ENCODE assay signal across 8 mouse cellular contexts in the genomic region with DNA sequence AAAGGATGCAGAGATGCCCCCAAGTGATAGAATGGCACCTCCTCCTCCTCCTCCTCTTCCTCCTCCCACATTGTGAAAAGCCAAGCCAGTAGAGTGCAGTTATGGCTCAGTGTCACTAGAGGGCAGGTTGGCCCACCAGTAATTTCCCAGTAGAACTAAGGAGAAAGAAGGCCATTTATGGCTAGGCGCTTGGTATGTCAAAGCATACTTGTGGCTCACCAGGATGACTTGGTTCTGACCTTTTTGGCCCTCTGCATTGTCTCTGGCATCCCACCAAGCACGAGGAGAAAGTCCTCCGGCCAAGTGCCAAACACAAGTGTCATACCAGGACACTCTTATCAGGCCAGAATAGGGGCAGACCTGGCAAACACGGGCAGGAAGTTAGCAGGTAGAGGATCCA. TPM values are rescaled to one million over a fixed set of nuclear protein-coding genes. Genes with fewer than 3 reads are reported as not detected.
A peak's percentile ranks its signal among the peaks of the same experiment; 100 is the strongest.
DNase-seq lines count a peak whose midpoint lies in the region; ATAC-seq and TF ChIP-seq lines count a peak whose summit lies in the region.

No protein-coding gene starts in this region.

- H3K27me3 ChIP-seq in forebrain, embryonic 10.5 days (ENCODE audit: poor library complexity, severe bottlenecking) = peaks cover 36% of the 10 kb centered on the region
- H3K27me3 ChIP-seq in forebrain, embryonic 12.5 days = peaks cover 12% of the 10 kb centered on the region; the same call in 1 of the 2 replicates
- no peaks in the 10 kb centered on the region; the same call in 1 of the 2 replicates for H3K27me3 ChIP-seq in testis, adult 2 months (ENCODE audit: control insufficient read depth, insufficient read depth, low read length)
- H3K27me3 ChIP-seq in lung, embryonic 14.5 days (ENCODE audit: insufficient read depth, low read length) = 0 out of 2 replicates have a peak, but pooled peaks cover 8% of the 10 kb centered on the region
- no peaks in the 10 kb centered on the region for H3K27me3 ChIP-seq in splenic B cell, adult 2 months (ENCODE audit: control insufficient read depth, insufficient read depth, low read length, poor library complexity, severe bottlenecking)

- H3K4me2 ChIP-seq in forebrain, embryonic 12.5 days = no peak overlapping the region
- H3K4me2 ChIP-seq in lung, embryonic 14.5 days = no peak overlapping the region

- no peak for TF ChIP-seq POLR2A in testis, adult 2 months (IDR thresholded peaks at IDR 0.05; ENCODE audit: control insufficient read depth, low read depth, low read length)

- no peak overlapping the region for H3K4me3 ChIP-seq in forebrain, embryonic 10.5 days
- H3K4me3 ChIP-seq in forebrain, embryonic 12.5 days (replicated peaks) = no peak overlapping the region
- no peak overlapping the region for H3K4me3 ChIP-seq in testis, adult 2 months (ENCODE audit: control insufficient read depth, low read depth, low read length)
- no peak overlapping the region for H3K4me3 ChIP-seq in lung, embryonic 14.5 days (ENCODE audit: low read depth, low read length)

- DNase-seq in forebrain, embryonic 10.5 days (ENCODE audit: extremely low spot score, low spot score) = peak; percentile 48
- no peak for DNase-seq in testis, postnatal 14 days (ENCODE audit: low spot score)
- peak; percentile 79 for DNase-seq in embryo, embryonic 10.5 days (ENCODE audit: low spot score)
- peak; percentile 78 for DNase-seq in kidney, adult 9 months
- peak; percentile 74 for DNase-seq in lung, embryonic 14.5 days
- peak; percentile 57 for DNase-seq in splenic B cell, adult 2 months (ENCODE audit: low read depth, low spot score)

- WGBS in forebrain, embryonic 10.5 days = 56% methylated on average over 4 of the region's 4 CpGs
- 44% methylated on average over 4 of the region's 4 CpGs for WGBS in forebrain, embryonic 12.5 days
- 37% methylated on average over 4 of the region's 4 CpGs for WGBS in lung, embryonic 14.5 days

- H3K9me3 ChIP-seq in forebrain, embryonic 10.5 days = no peaks in the 10 kb centered on the region
- H3K9me3 ChIP-seq in forebrain, embryonic 12.5 days = no peaks in the 10 kb centered on the region
- no peaks in the 10 kb centered on the region for H3K9me3 ChIP-seq in lung, embryonic 14.5 days (ENCODE audit: low read depth, low read length)

- no peaks in the 10 kb centered on the region for H3K36me3 ChIP-seq in forebrain, embryonic 10.5 days (replicated peaks)
- no peaks in the 10 kb centered on the region for H3K36me3 ChIP-seq in forebrain, embryonic 12.5 days (replicated peaks)
- no peaks in the 10 kb centered on the region for H3K36me3 ChIP-seq in testis, adult 2 months (ENCODE audit: control insufficient read depth, insufficient read depth, low read length)
- H3K36me3 ChIP-seq in lung, embryonic 14.5 days (ENCODE audit: insufficient read depth) = no peaks in the 10 kb centered on the region
- H3K36me3 ChIP-seq in splenic B cell, adult 2 months (ENCODE audit: control insufficient read depth, insufficient read depth, low read length, poor library complexity, severe bottlenecking) = no peaks in the 10 kb centered on the region

- no peak; the same call in 1 of the 2 replicates for ATAC-seq in forebrain, embryonic 12.5 days (ENCODE audit: low FRiP score)
- no peak for ATAC-seq in lung, embryonic 14.5 days (ENCODE audit: insufficient read depth)

- TF ChIP-seq CTCF in testis, adult 2 months (IDR thresholded peaks at IDR 0.05; ENCODE audit: control insufficient read depth, insufficient read depth, insufficient replicate concordance, low read depth, low read length) = peak; percentile 24; the same call in 1 of the 2 replicates
- peak; percentile 83 for TF ChIP-seq CTCF in lung, embryonic 14.5 days (IDR thresholded peaks at IDR 0.05; ENCODE audit: low read depth)

- H3K9ac ChIP-seq in forebrain, embryonic 12.5 days = no peak overlapping the region
- no peak overlapping the region for H3K9ac ChIP-seq in lung, embryonic 14.5 days

- peaks cover 16% of the 10 kb centered on the region for H3K4me1 ChIP-seq in forebrain, embryonic 10.5 days
- peaks cover 14% of the 10 kb centered on the region for H3K4me1 ChIP-seq in forebrain, embryonic 12.5 days
- H3K4me1 ChIP-seq in testis, adult 2 months (ENCODE audit: control insufficient read depth, insufficient read depth, low read length) = peaks cover 7% of the 10 kb centered on the region
- H3K4me1 ChIP-seq in lung, embryonic 14.5 days (ENCODE audit: insufficient read depth) = no peaks in the 10 kb centered on the region

- no peak overlapping the region for H3K27ac ChIP-seq in forebrain, embryonic 10.5 days
- H3K27ac ChIP-seq in forebrain, embryonic 12.5 days = no peak overlapping the region
- H3K27ac ChIP-seq in testis, adult 2 months (ENCODE audit: control insufficient read depth, insufficient read depth, low read depth, low read length) = no peak overlapping the region; the same call in 1 of the 2 replicates
- no peak overlapping the region for H3K27ac ChIP-seq in lung, embryonic 14.5 days (ENCODE audit: low read depth)

RNA-seq across cellular contexts. Expression of gene Cpne2, which starts 4.5 kb away (rescaled TPM):
- polyA plus RNA-seq in forebrain, embryonic 10.5 days (2016; fragmentation: Nextera tagmentation; extraction: Ambion mirVana) = 16.2 and 16.3 TPM in 2 replicates
- 18.2 and 18.5 TPM in 2 replicates for polyA plus RNA-seq in forebrain, embryonic 12.5 days (2016; fragmentation: Nextera tagmentation; extraction: Ambion mirVana)
- polyA plus RNA-seq in testis, adult 2 months (2012; rRNA removed) = 3.1 and 4.2 TPM in 2 replicates
- 12.1 and 12.4 TPM in 2 replicates for polyA plus RNA-seq in lung, embryonic 14.5 days (2014; fragmentation: Nextera tagmentation; extraction: Ambion mirVana)
